Mouse (Mus musculus) liver, adult 2 months (tissue): Measurements from ENCODE around the gene Gm49395. TPM values are rescaled to one million over a fixed set of nuclear protein-coding genes. Genes with fewer than 3 reads are reported as not detected.

Experiments
- DNase-seq: peaks from one replicate; pipeline ENCODE4 v3.0.0-alpha.2; 2011; ENCODE audit warnings: low read depth, low spot score; ENCODE audit errors: extremely low read depth
- H3K27ac ChIP-seq: fragments of 200-500 bp; replicated peaks from 2 replicates; pipeline ENCODE4 v1.5.1; 2012; ENCODE audit warnings: low read depth, mild to moderate bottlenecking, control low read depth, inconsistent platforms, low read length; ENCODE audit not compliant: insufficient read depth
- H3K27me3 ChIP-seq: fragments of 200-500 bp; 2 replicates; pipeline ENCODE4 v1.6.1; 2012; ENCODE audit warnings: mild to moderate bottlenecking, moderate library complexity, low read length, inconsistent platforms; ENCODE audit not compliant: control insufficient read depth, insufficient read depth
- H3K36me3 ChIP-seq: fragments of 200-500 bp; 2 replicates; pipeline ENCODE4 v1.6.1; 2012; ENCODE audit warnings: low read length, inconsistent platforms; ENCODE audit not compliant: control insufficient read depth, insufficient read depth
- H3K4me1 ChIP-seq: fragments of 200-500 bp; 2 replicates; pipeline ENCODE4 v1.6.1; 2011; ENCODE audit warnings: low read length; ENCODE audit not compliant: control insufficient read depth, insufficient read depth
- H3K4me3 ChIP-seq: fragments of 200-500 bp; 2 replicates; pipeline ENCODE4 v1.5.1; 2011; ENCODE audit warnings: low read depth, mild to moderate bottlenecking, control low read depth, low read length, moderate library complexity; ENCODE audit not compliant: insufficient read depth
- H3K79me2 ChIP-seq: fragments of 200-500 bp; 2 replicates; pipeline ENCODE4 v1.6.1; 2012; ENCODE audit warnings: inconsistent platforms, mild to moderate bottlenecking, low read length, moderate library complexity; ENCODE audit not compliant: control insufficient read depth, insufficient read depth
- H3K9ac ChIP-seq: fragments of 200-500 bp; 2 replicates; pipeline ENCODE4 v1.6.1; 2012; ENCODE audit warnings: low read depth, mild to moderate bottlenecking, control low read depth, inconsistent platforms, low read length
- CTCF ChIP-seq: fragments of 200-500 bp; IDR thresholded peaks from 2 replicates; pipeline ENCODE4 v1.5.1; 2011; ENCODE audit warnings: low read depth, low read length, control low read depth
- POLR2A ChIP-seq: fragments of 200-500 bp; IDR thresholded peaks from 2 replicates; pipeline ENCODE4 v1.6.1; 2011; ENCODE audit warnings: low read length, control low read depth; ENCODE audit not compliant: insufficient read depth; ENCODE audit errors: extremely low read depth
- WGBS: fragments of 180-500 bp; shearing (Covaris S2); methylation state at CpG from one replicate; pipeline ENCODE4 v1.1.7; 2018; 5-methylcytosine and 5-hydroxymethylcytosine counted together
- polyA plus RNA-seq: library from polyadenylated mRNA; depleted of rRNA; stranded (reverse); fragments of >200 nt; gene quantifications from 2 replicates; pipeline ENCODE4 v1.2.3, GENCODE M21; 2012
- total RNA-seq: library from RNA; depleted of rRNA; stranded (reverse); fragments of >200 nt; gene quantifications from 2 replicates; pipeline ENCODE4 v1.2.3, GENCODE M21; 2014

Gm49395 gene
- total and polyA plus RNA-seq, 2 experiments: 1.6 TPM

- Histone ChIP-seq H3K27me3 (no peaks in the 10 kb centered on the region), H3K9ac (no peak overlapping the region), H3K79me2 (peaks cover 3% of the 10 kb centered on the region; the same call in 1 of the 2 replicates), H3K4me3 (no peak overlapping the region), H3K4me1 (peaks cover 13% of the 10 kb centered on the region), H3K27ac (peak overlapping the region; percentile 56), H3K36me3 (peaks cover 5% of the 10 kb centered on the region)
- TF ChIP-seq POLR2A (no peak), CTCF (no peak)
- whole genome bisulfite sequencing: 90% methylated on average over 3 of the region's 3 CpGs
- DNase-seq: no peak
Measured at GRCm38 (mm10) chr13:115079996-115080585, 21.6 kb downstream of the Gm49395 start.

DNA sequence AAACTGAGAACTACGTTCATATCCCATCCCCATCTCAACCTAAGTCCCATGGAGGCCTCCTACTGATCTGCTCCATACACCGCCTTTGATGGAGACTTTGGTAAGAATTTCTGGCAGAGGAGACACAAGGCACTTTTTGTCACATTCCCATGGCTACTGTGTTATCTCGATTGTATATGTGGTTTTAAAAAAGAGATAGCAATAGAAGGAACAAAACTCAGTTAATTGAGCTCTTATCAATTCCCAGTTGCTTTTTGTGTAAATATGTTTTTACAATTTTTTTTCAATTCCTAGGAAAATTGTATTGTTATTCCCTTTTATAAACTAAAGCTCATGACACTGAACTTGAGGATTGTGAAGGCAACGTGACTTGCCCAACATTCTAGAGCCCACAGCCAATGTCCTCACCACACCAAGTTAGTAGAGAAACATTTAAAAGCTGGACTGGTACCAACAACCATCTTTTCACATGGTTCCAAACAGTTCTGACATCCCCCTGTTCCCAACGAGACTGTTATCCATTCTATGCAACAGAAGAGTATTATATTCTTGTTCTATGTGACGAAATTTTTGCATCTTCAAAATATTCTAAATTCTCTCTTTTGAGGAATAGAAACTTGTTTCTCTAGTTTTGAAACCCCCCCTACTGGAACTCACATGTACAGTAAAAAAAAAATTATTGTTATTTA, 22.6 kb downstream of the Gm49395 start:
- H3K79me2 ChIP-seq: peaks cover 11% of the 10 kb centered on the region; the same call in 1 of the 2 replicates
- no peaks in the 10 kb centered on the region for H3K27me3 ChIP-seq
- TF ChIP-seq CTCF (no peak), POLR2A (no peak)
- H3K9ac ChIP-seq: no peak overlapping the region
- peaks cover 4% of the 10 kb centered on the region for H3K36me3 ChIP-seq
- H3K27ac ChIP-seq: 0 out of 2 replicates have a peak overlapping the region, but pooled peaks have one; percentile 2
- H3K4me1 ChIP-seq: peaks cover 13% of the 10 kb centered on the region
- DNase-seq: peak; percentile 41
- WGBS: 72% methylated on average over 6 of the region's 6 CpGs
- H3K4me3 ChIP-seq: no peak overlapping the region

- Histone ChIP-seq H3K36me3 (no peaks in the 10 kb centered on the region), H3K79me2 (peaks cover 12% of the 10 kb centered on the region; the same call in 1 of the 2 replicates), H3K4me3 (no peak overlapping the region), H3K4me1 (peaks cover 13% of the 10 kb centered on the region), H3K9ac (no peak overlapping the region), H3K27me3 (no peaks in the 10 kb centered on the region), H3K27ac (peak overlapping the region; percentile 52; the same call in 1 of the 2 replicates)
- TF ChIP-seq POLR2A (no peak), CTCF (no peak)
- peak; percentile 51 for DNase-seq
- 39% methylated on average over 9 of the region's 9 CpGs for WGBS
Measured at GRCm38 (mm10) chr13:115077346-115078134, 24.2 kb downstream of the Gm49395 start.

DNA sequence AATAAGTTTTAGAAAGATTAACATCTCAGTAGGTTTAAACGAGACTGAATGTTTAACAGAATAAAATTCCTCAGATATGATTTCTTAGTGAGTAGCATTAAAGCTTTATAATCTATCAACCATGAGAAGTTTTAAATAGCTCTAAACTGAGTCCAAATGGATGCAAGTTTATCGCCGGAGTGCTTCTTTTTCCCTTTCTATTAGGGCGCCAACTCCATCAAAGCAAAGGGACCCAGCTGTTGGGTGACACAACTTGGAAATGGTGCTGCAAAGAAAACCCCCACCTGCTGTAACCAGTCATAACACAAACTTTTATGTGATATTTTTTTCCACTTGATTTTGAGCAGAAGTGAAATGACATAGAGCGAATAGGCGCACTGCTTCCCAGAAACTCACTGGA, 29.3 kb downstream of the Gm49395 start:
- no peak for DNase-seq
- Histone ChIP-seq H3K4me3 (no peak overlapping the region), H3K27ac (no peak overlapping the region), H3K9ac (no peak overlapping the region), H3K4me1 (peaks cover 7% of the 10 kb centered on the region; the same call in 1 of the 2 replicates), H3K27me3 (no peaks in the 10 kb centered on the region), H3K36me3 (no peaks in the 10 kb centered on the region), H3K79me2 (peaks cover 12% of the 10 kb centered on the region; the same call in 1 of the 2 replicates)
- TF ChIP-seq POLR2A: no peak
- TF ChIP-seq CTCF: no peak
- 92% methylated on average over 6 of the region's 6 CpGs for WGBS

- no peak for TF ChIP-seq CTCF
- no peak for TF ChIP-seq POLR2A
- DNase-seq: peak; percentile 30
- WGBS: 79% methylated on average over 3 of the region's 3 CpGs
- H3K4me1 ChIP-seq: peaks cover 5% of the 10 kb centered on the region; the same call in 1 of the 2 replicates
- H3K27me3 ChIP-seq: no peaks in the 10 kb centered on the region
- H3K27ac ChIP-seq: no peak overlapping the region
- no peaks in the 10 kb centered on the region for H3K36me3 ChIP-seq
- H3K9ac ChIP-seq: no peak overlapping the region
- H3K79me2 ChIP-seq: peaks cover 12% of the 10 kb centered on the region; the same call in 1 of the 2 replicates
- H3K4me3 ChIP-seq: no peak overlapping the region
Measured at GRCm38 (mm10) chr13:115071431-115071830, 30.3 kb downstream of the Gm49395 start.
